Mouse (Mus musculus): Measurements from ENCODE around the gene Wrap73. TPM values are rescaled to one million over a fixed set of nuclear protein-coding genes. Genes with fewer than 3 reads are reported as not detected.

The Wrap73 gene
- total RNA-seq (2021) = 10 to 100 TPM; 30.0 to 35.8 TPM
- long read RNA-seq, transcript Wrap73-201 (12 exons, 1,598 nt) = major isoform, 20 of 28 reads
- long read RNA-seq, partial matches to known transcripts = 4 of 28 reads
- long read RNA-seq, other reads (novel, unspliced or antisense) = 4 of 28 reads

GRCm38 (mm10) chr4:154142211-154143040 lies at the start of gene Wrap73:
Wrap73 (plus strand) TSS chr4:154142372.
- DNase-seq (ENCODE audit: low spot score in 2 of 2) = peak; percentile 83 to 93

GRCm38 (mm10) chr4:154093210-154093609 lies 49.0 kb upstream of the Wrap73 start:
- DNase-seq (ENCODE audit: low spot score in 2 of 2) = peak in 1 of 2 experiments; percentile 39

GRCm38 (mm10) chr4:154096111-154096510 lies 46.1 kb upstream of the Wrap73 start:
- no peak for DNase-seq (ENCODE audit: low spot score in 2 of 2)

GRCm38 (mm10) chr4:154099361-154099760 lies 42.8 kb upstream of the Wrap73 start:
- DNase-seq (ENCODE audit: low spot score in 2 of 2) = no peak

- DNase-seq (ENCODE audit: low spot score in 2 of 2) = no peak
Measured at GRCm38 (mm10) chr4:154103386-154103785, 38.8 kb upstream of the Wrap73 start.

- no peak for DNase-seq (ENCODE audit: low spot score in 2 of 2)
Measured at GRCm38 (mm10) chr4:154103912-154104311, 38.3 kb upstream of the Wrap73 start.

GRCm38 (mm10) chr4:154105381-154106001 lies 36.7 kb upstream of the Wrap73 start:
- peak; percentile 27 to 67 for DNase-seq (ENCODE audit: low spot score in 2 of 2)

- DNase-seq (ENCODE audit: low spot score in 2 of 2) = no peak
Measured at GRCm38 (mm10) chr4:154106497-154107061, 35.6 kb upstream of the Wrap73 start.

- DNase-seq (ENCODE audit: low spot score in 2 of 2) = peak; percentile 40 to 50
Measured at GRCm38 (mm10) chr4:154109216-154109849, 32.8 kb upstream of the Wrap73 start.

- no peak for DNase-seq (ENCODE audit: low spot score in 2 of 2)
Measured at GRCm38 (mm10) chr4:154109850-154110243, 32.3 kb upstream of the Wrap73 start.

- no peak for DNase-seq (ENCODE audit: low spot score in 2 of 2)
Measured at GRCm38 (mm10) chr4:154116421-154116820, 25.8 kb upstream of the Wrap73 start.

GRCm38 (mm10) chr4:154118782-154119181 lies 23.4 kb upstream of the Wrap73 start:
- no peak for DNase-seq (ENCODE audit: low spot score in 2 of 2)

GRCm38 (mm10) chr4:154119208-154119607 lies 23.0 kb upstream of the Wrap73 start:
- no peak for DNase-seq (ENCODE audit: low spot score in 2 of 2)

- DNase-seq (ENCODE audit: low spot score in 2 of 2) = no peak
Measured at GRCm38 (mm10) chr4:154121800-154122199, 20.4 kb upstream of the Wrap73 start.

GRCm38 (mm10) chr4:154122374-154122773 lies 19.8 kb upstream of the Wrap73 start:
- DNase-seq (ENCODE audit: low spot score in 2 of 2) = no peak

GRCm38 (mm10) chr4:154123553-154123952 lies 18.6 kb upstream of the Wrap73 start:
- no peak for DNase-seq (ENCODE audit: low spot score in 2 of 2)

GRCm38 (mm10) chr4:154125202-154125601 lies 17.0 kb upstream of the Wrap73 start:
- DNase-seq (ENCODE audit: low spot score in 2 of 2) = no peak

- DNase-seq (ENCODE audit: low spot score in 2 of 2) = no peak
Measured at GRCm38 (mm10) chr4:154127273-154127672, 14.9 kb upstream of the Wrap73 start.

- DNase-seq (ENCODE audit: low spot score in 2 of 2) = no peak
Measured at GRCm38 (mm10) chr4:154129950-154130349, 12.2 kb upstream of the Wrap73 start.

GRCm38 (mm10) chr4:154131894-154132293 lies 10.3 kb upstream of the Wrap73 start:
- DNase-seq (ENCODE audit: low spot score in 2 of 2) = no peak

- no peak for DNase-seq (ENCODE audit: low spot score in 2 of 2)
Measured at GRCm38 (mm10) chr4:154134803-154135202, 7.4 kb upstream of the Wrap73 start.
